Mouse (Mus musculus) ovary, adult 18-20 months (tissue): ENCODE results near the gene Slitrk2.

Experiments
- DNase-seq: peaks from one replicate; pipeline ENCODE4 v3.0.0; 2022; ENCODE audit warnings: low spot score, mixed read lengths

Slitrk2 gene

DNA sequence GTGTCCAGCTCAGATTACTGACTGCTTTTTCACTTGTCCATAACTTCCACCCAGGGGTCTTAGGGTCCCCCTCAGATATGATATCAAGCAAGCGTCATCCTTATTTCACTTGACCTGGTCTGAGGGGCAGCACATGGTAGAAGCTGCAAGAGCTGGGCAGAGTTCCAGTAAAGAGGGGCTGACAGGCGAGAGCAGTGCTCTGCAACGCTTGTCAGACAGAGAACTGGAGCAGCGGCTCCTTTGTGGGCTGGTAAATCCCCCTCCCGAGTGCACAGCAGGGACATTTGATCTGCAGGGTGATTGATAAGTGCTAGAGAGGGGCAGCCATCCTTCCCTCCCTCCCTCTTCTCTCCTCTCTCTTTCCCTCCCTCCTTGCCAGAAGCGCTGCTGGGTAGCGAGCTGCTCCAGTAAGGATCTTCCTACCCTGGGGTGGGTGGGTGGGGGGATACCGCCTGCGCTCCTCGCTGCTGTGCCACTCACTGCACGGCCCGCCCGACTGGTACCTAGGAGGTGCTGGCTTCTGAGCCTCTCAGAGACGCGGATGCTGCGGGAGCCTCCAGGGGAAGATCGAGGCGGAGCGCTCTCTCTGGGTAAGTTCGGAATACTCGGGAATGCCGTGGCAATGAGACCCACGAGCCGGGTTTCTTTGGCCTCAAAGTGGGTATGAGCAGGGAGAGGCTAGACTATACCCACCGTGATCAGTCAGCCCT lies at the start of gene Slitrk2:
Slitrk2 (plus strand) TSS at position 408 of the 710 bp plus-strand sequence.
- DNase-seq = no peak

DNA sequence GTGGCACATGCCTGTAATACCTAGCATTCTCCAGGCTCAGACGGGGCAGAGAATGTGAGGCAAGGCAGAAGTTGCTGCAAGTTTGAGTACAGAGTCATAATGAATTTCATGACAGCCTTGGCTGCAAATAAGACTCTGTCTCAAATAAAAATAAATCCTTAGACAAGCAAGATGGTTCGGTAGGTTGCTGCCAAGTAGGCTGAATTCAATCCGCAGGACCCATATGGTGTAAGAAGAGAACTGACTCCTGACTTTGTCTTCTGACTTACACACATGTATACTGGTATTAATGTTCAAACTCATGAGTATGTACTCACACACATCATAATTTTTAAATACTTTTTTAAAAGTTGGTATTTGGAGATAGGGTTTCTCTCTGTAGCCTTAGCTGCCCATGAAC lies 43.6 kb upstream of the Slitrk2 start:
- DNase-seq = no peak

DNA sequence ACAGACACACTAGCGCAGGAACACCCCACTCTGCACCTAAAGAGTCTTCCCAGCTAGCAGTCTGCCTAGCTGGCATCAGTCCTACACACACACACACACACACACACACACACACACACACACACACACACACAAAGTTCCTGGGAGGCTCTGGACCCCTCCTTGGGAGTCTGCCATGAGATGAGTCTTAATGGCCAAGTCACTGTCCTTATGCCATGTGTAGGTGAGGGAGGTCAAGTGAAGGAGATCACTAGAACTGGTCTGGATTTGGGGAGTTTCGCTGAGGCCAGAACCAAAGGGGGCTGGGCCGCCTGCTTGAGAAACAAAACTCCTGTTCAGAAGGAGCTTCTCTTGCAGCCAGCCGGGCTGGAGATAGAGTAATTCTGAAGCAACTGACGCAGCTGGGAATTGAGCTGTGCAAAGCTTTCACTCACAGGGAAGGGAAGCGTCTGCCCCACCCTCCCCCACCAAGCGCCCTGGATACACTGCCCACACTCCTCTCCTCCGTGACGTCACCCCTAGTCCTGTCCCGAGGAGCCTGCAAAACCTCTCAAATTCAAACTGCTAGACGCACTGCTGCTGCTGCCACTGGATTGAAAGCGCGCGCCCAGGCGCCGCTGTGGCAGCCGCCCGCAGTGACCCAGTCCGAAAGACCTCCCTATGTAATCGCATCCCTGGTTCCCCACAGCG lies 3.5 kb downstream of the Slitrk2 start:
- peak; percentile 24 for DNase-seq

DNA sequence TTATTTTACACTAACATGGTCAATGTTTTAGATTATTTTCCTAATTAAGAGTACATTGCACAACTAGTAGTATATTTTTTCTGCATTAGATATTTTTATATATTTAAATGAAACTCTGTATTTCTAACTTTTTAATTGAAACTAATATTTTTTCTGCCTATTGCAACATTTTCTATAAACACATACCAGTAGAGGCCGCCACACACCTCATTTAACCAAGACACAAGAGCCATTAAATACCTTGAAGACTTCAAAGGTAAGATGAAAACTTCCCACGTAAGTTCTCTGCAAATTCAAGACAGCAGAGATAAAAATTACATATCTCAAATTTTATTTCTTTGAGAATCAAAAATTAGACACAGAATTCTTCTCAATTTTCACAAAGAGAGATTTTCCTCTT lies 8.2 kb downstream of the Slitrk2 start:
- no peak for DNase-seq

DNA sequence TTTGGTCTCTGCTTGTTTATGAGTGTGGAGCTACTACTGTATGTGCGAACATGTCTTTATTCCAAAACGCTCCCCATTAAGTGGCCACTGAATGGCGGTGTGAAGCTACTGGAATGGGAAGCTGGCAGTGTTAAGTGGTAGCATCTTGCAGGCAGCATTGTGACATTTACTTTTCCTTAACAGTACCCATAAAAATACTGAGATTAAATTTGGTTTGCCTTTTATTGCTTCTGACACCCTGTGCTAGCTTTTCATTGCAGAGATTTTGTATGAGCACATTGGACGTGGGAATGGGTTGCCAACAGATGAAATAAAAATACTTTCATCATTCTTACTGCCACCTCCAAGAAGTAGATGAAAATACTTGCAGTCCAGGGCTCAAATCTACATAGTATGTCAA lies 27.8 kb downstream of the Slitrk2 start:
- DNase-seq = no peak

DNA sequence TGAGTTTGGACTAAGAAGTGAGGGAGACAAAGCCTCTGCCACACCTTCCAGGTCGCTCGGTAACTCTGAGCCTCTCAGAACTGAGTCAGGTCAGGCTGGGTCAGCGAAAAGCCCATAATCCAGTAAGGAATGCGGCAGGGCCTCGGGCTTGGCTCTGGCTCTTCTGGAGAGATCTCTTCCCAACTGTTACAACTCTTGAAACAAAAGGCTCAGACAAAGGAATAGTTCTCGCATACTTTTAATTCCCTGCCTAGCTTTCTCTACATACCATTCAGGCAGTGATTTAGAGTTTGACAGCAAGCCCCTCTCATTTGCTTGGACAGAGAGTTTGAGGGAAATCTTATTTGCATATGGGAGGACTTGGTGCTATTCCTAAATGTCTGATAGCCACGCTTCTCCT lies 29.5 kb downstream of the Slitrk2 start:
- DNase-seq = no peak
